Mouse (Mus musculus) C2C12 (cell line): ENCODE measurements at regions not wholly inside any gene's neighbourhood (a gene's known extent, or its start where the extent isn't known, plus 50 kb on each side); places are given as distances from the start of the nearest gene placed in this dataset.

Experiments used
- H3K27me3 ChIP-seq: one replicate; pipeline ENCODE4 v1.6.1; 2011; ENCODE audit not compliant: control insufficient read depth, insufficient read depth, insufficient read length
- H3K36me3 ChIP-seq: one replicate; pipeline ENCODE4 v1.6.1; 2011; ENCODE audit not compliant: control insufficient read depth, insufficient read depth
- H3K4me3 ChIP-seq: one replicate; pipeline ENCODE4 v1.5.1; 2011; ENCODE audit warnings: mild to moderate bottlenecking, control low read depth; ENCODE audit not compliant: poor library complexity, insufficient read depth, severe bottlenecking
- H3K79me2 ChIP-seq: one replicate; pipeline ENCODE4 v1.6.1; 2011; ENCODE audit not compliant: control insufficient read depth, insufficient read depth
- H3K79me3 ChIP-seq: one replicate; pipeline ENCODE4 v1.6.1; 2011; ENCODE audit warnings: low read depth, control low read depth
- H3ac ChIP-seq: one replicate; pipeline ENCODE3; 2011; ENCODE audit warnings: low read depth; ENCODE audit not compliant: control insufficient read depth, insufficient read length
- CEBPB ChIP-seq: IDR thresholded peaks from one replicate; pipeline ENCODE4 v1.6.1; 2011; ENCODE audit warnings: low read depth, mild to moderate bottlenecking, control low read depth, moderate library complexity
- CTCF ChIP-seq: IDR thresholded peaks from one replicate; pipeline ENCODE4 v1.5.1; 2011; ENCODE audit not compliant: control insufficient read depth, insufficient read depth, insufficient read length
- FOSL1 ChIP-seq: IDR thresholded peaks from one replicate; pipeline ENCODE4 v1.8.0; 2011; ENCODE audit warnings: mild to moderate bottlenecking, low read length; ENCODE audit not compliant: poor library complexity, insufficient read depth, severe bottlenecking
- MAX ChIP-seq: IDR thresholded peaks from one replicate; pipeline ENCODE4 v1.6.1; 2011; ENCODE audit warnings: mild to moderate bottlenecking, control low read depth
- MYOD1 ChIP-seq: IDR thresholded peaks from one replicate; pipeline ENCODE4 v1.6.1; 2011; ENCODE audit warnings: low read depth; ENCODE audit not compliant: control insufficient read depth, insufficient read length
- MYOG ChIP-seq: IDR thresholded peaks from one replicate; pipeline ENCODE4 v1.6.1; 2011; ENCODE audit not compliant: control insufficient read depth, insufficient read length; ENCODE audit errors: extremely low read depth
- USF1 ChIP-seq: IDR thresholded peaks from one replicate; pipeline ENCODE4 v1.6.1; 2011; ENCODE audit warnings: low read depth, mild to moderate bottlenecking, control low read depth, moderate library complexity

DNA sequence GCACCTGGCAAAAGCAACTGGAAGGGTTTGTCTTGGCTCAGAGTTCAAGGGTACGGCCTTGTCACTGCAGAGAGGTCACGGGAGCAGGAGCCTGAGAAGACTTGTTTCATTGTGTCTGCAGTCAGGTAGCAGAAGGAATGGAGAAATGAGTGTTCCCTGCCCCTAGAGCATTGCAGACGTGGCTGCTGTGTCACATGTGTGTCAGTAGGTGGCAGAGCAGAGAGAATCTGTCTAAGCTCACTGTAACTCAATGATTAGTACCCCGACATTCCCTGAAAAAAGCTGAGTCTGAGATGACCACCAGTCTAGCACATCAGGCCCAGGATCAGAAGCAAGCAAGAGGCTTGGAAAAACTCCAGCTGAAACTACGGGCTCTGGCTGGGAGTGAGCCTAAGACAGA is 203.1 kb upstream of the Foxq1 start:
- Histone ChIP-seq H3K79me2 (no peaks in the 10 kb centered on the region), H3ac (no peak overlapping the region), H3K27me3 (no peaks in the 10 kb centered on the region), H3K79me3 (no peaks in the 10 kb centered on the region), H3K4me3 (no peak overlapping the region), H3K36me3 (no peaks in the 10 kb centered on the region)
- no peak for TF ChIP-seq CTCF
- no peak for TF ChIP-seq CEBPB

DNA sequence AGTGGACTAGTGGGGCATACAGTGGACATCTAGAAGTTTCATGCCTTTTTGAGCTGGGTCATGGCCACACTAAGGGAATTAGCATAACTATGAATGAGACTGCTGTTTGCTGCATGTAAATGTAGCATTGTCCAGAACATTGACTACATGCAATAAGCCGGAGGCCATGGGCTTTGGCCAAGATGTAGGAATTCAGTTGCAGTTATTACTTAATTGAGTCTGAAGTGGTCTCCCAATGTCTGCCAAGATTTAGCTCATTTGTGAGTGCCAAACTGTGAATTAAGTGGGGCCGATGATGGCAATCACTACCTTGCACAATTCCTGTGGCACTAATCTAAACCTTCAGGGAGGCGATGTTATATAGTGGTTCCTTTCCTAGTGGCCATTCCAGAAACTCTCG is 196.6 kb upstream of the Foxq1 start:
- H3K36me3 ChIP-seq, result no peaks in the 10 kb centered on the region
- no peaks in the 10 kb centered on the region for H3K27me3 ChIP-seq
- TF ChIP-seq MYOG (no peak), MAX (no peak), USF1 (no peak), FOSL1 (no peak), CTCF (no peak), MYOD1 (no peak), CEBPB (no peak)
- H3K4me3 ChIP-seq, result no peak overlapping the region
- H3K79me2 ChIP-seq, result no peaks in the 10 kb centered on the region
- H3ac ChIP-seq, result no peak overlapping the region
- H3K79me3 ChIP-seq, result no peaks in the 10 kb centered on the region

DNA sequence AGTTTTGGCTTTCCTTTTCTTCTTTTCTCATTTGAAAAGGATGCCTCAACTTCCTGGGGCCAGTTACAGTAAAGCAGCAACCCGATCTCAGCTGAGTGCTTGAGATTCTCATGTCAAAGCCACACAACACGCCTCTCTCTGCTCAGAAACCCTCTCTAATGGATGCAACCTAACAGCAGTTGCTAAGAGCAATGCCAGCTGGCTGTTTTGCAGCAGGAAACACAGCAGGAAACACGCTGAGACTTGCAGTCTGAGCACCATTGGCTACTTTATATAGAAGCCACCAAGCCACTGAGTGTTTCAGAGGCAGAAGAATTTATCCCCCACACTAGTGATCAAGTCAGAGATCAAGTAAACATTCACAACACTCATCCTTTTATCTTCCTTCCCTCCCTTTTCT is 193.5 kb upstream of the Foxq1 start:
- Histone ChIP-seq H3K79me3 (no peaks in the 10 kb centered on the region), H3K4me3 (no peak overlapping the region), H3K27me3 (no peaks in the 10 kb centered on the region), H3K79me2 (no peaks in the 10 kb centered on the region), H3ac (no peak overlapping the region), H3K36me3 (no peaks in the 10 kb centered on the region)
- TF ChIP-seq CTCF (no peak), MYOG (no peak), USF1 (no peak), MYOD1 (no peak), CEBPB (no peak), MAX (no peak), FOSL1 (no peak)

DNA sequence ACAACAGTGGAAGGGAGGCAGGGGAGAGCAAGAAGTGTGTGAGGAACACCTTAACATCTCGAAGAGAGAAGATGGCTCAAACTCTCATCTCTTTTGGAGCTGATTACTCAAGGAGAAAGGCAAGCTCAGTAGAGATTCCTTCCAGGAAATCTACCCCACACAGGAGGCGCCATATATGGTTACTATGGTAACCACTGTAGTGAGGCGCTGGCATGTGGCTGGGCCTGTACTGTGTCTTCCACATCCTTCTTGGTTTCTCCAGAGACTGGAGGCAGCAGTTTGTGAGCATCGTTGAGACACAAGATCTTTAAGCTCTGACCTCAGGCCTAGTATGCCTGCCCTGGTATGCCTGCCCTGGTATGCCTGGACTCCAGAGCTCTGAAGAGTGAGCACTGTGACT is 191.6 kb upstream of the Foxq1 start:
- H3K36me3 ChIP-seq, result no peaks in the 10 kb centered on the region
- no peak overlapping the region for H3ac ChIP-seq
- TF ChIP-seq USF1, result no peak
- TF ChIP-seq MYOD1, result no peak
- TF ChIP-seq CEBPB, result no peak
- TF ChIP-seq CTCF, result no peak
- no peak for TF ChIP-seq MAX
- no peak for TF ChIP-seq MYOG
- no peak for TF ChIP-seq FOSL1
- no peaks in the 10 kb centered on the region for H3K79me2 ChIP-seq
- no peaks in the 10 kb centered on the region for H3K27me3 ChIP-seq
- no peaks in the 10 kb centered on the region for H3K79me3 ChIP-seq
- no peak overlapping the region for H3K4me3 ChIP-seq

DNA sequence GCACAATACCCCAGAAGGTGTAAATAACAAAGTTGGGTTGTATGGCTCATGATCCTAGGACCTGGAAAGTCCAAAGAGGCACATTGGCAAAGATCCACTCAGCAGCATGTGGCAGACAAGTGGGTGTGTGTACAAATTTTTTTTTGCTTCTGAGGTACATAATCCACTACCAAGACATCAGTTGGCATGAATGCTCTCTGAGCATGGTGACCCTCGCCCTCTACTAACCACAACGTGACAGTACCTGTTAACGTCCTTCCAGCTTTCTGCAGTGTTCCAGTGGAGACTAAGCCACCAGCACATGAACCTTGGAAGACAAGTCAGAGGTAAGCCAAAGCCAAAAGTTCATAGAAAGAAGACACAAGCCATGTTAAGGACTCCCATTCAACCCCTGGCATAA is 188.7 kb upstream of the Foxq1 start:
- Histone ChIP-seq H3ac (no peak overlapping the region), H3K27me3 (no peaks in the 10 kb centered on the region), H3K4me3 (no peak overlapping the region), H3K36me3 (no peaks in the 10 kb centered on the region), H3K79me2 (no peaks in the 10 kb centered on the region), H3K79me3 (no peaks in the 10 kb centered on the region)
- no peak for TF ChIP-seq USF1
- TF ChIP-seq CTCF, result no peak
- TF ChIP-seq MYOG, result no peak
- no peak for TF ChIP-seq MYOD1
- no peak for TF ChIP-seq CEBPB
- TF ChIP-seq FOSL1, result no peak
- TF ChIP-seq MAX, result no peak

DNA sequence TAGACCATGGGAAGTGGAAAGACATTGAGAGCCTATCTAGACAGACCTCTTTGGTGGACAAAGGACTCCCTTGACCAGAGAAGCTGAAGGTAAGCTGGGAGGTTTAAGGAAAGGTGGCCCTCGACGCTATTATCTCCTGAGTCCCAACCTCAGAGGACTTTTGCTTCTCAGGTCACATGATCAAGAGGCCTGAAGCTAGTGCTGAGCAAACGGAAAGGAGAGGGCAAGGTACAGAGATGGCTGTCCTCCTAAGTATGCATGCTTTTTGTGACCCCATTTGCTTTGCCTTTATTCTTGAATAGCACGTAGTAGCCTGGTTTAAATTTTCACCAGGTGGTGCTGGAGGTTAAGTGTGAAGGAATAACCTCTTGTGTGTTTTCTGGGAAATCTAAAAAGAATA is 186.8 kb upstream of the Foxq1 start:
- H3K79me3 ChIP-seq, result no peaks in the 10 kb centered on the region
- no peaks in the 10 kb centered on the region for H3K79me2 ChIP-seq
- no peak overlapping the region for H3K4me3 ChIP-seq
- TF ChIP-seq MYOD1 (no peak), MYOG (no peak), CEBPB (no peak), FOSL1 (no peak), MAX (no peak), USF1 (no peak), CTCF (no peak)
- no peaks in the 10 kb centered on the region for H3K27me3 ChIP-seq
- no peak overlapping the region for H3ac ChIP-seq
- H3K36me3 ChIP-seq, result no peaks in the 10 kb centered on the region

DNA sequence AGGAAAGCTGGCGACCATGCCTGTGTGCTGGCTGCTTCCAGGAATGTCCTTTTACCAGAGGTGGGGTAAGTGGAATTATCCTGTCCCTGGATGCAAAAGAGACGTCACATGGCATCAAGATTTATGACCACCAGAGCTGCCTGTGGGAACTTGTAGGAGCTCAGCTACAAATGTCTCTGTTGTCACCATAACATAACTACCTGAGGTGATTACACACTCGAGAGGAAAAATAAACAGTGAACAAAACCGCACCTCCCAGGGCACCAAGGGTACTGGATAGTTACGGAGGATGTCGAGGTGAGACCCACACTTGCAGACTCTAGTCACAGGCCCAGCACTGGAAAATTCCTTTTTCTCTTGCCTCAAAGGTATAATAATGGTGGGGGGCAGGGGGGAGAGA is 185.1 kb upstream of the Foxq1 start:
- Histone ChIP-seq H3K4me3 (no peak overlapping the region), H3K36me3 (no peaks in the 10 kb centered on the region), H3K79me3 (no peaks in the 10 kb centered on the region), H3K79me2 (no peaks in the 10 kb centered on the region), H3ac (no peak overlapping the region), H3K27me3 (no peaks in the 10 kb centered on the region)
- no peak for TF ChIP-seq MYOG
- no peak for TF ChIP-seq CEBPB
- no peak for TF ChIP-seq MYOD1
- no peak for TF ChIP-seq FOSL1
- no peak for TF ChIP-seq MAX
- TF ChIP-seq CTCF, result no peak
- TF ChIP-seq USF1, result no peak
